ENCODE assay signal across 19 mouse cellular contexts in genomic region chr6:128298246-128298645, GRCm38 (mm10). TPM values are rescaled to one million over a fixed set of nuclear protein-coding genes. Genes with fewer than 3 reads are reported as not detected.
DNase-seq lines count a peak whose midpoint lies in the region; ATAC-seq and TF ChIP-seq lines count a peak whose summit lies in the region.
"Had no signal": no experiment of that assay in that cellular context is flagged by ENCODE, and none has a peak within 500 bp of the region (broad histone marks: within the 10 kb centered on the region; RNA-seq: fewer than 3 reads in every experiment).

No protein-coding gene starts in this region.

- DNase-seq in gastrocnemius, adult 2 months, result no peak
- DNase-seq in gastrocnemius, adult 18-20 months (ENCODE audit: low spot score), result no peak
- no peak for DNase-seq in lung, postnatal 14 days
- DNase-seq in layer of hippocampus, adult 11-12 months (ENCODE audit: low spot score), result no peak
- DNase-seq: adrenal gland, postnatal 14 days; gastrocnemius, postnatal 10 days; heart, adult 11 months; heart, postnatal 14 days; kidney, postnatal 4 days; liver, postnatal 0 days; thymus, postnatal 36 days had no signal

- H3K4me3 ChIP-seq in gastrocnemius, adult 2 months, result no peak overlapping the region; the same call in 1 of the 2 replicates
- H3K4me3 ChIP-seq in lung, embryonic 15.5 days, result no peak overlapping the region
- H3K4me3 ChIP-seq in E14TG2a.4 (replicated peaks; ENCODE audit: low read length), result peak overlapping the region; percentile 90
- no peak overlapping the region for H3K4me3 ChIP-seq in limb, embryonic 13.5 days
- H3K4me3 ChIP-seq: midbrain, embryonic 15.5 days; neural tube, embryonic 15.5 days had no signal

- H3K9ac ChIP-seq in lung, embryonic 15.5 days, result no peak overlapping the region
- no peak overlapping the region for H3K9ac ChIP-seq in limb, embryonic 13.5 days
- H3K9ac ChIP-seq: hindbrain, embryonic 14.5 days; kidney, embryonic 15.5 days; liver, postnatal 0 days; midbrain, embryonic 15.5 days; neural tube, embryonic 15.5 days had no signal

- WGBS in lung, embryonic 15.5 days, result 31% methylated on average over 7 of the region's 7 CpGs
- 46% methylated on average over 7 of the region's 7 CpGs for WGBS in limb, embryonic 13.5 days

- H3K27ac ChIP-seq in gastrocnemius, adult 2 months, result peak overlapping the region; percentile 4
- H3K27ac ChIP-seq in lung, embryonic 15.5 days, result no peak overlapping the region
- H3K27ac ChIP-seq in limb, embryonic 13.5 days, result no peak overlapping the region
- H3K27ac ChIP-seq: hindbrain, embryonic 14.5 days; kidney, embryonic 15.5 days; midbrain, embryonic 15.5 days; neural tube, embryonic 15.5 days had no signal

- peaks cover 14% of the 10 kb centered on the region; the same call in 1 of the 2 replicates for H3K27me3 ChIP-seq in lung, embryonic 15.5 days
- H3K27me3 ChIP-seq in E14TG2a.4 (ENCODE audit: insufficient read depth, low read length), result peaks cover 46% of the 10 kb centered on the region
- H3K27me3 ChIP-seq in limb, embryonic 13.5 days, result peaks cover 54% of the 10 kb centered on the region

- peaks cover 39% of the 10 kb centered on the region for H3K4me1 ChIP-seq in lung, embryonic 15.5 days
- H3K4me1 ChIP-seq in E14TG2a.4 (replicated peaks; ENCODE audit: low read depth, low read length), result peaks cover 78% of the 10 kb centered on the region
- peaks cover 35% of the 10 kb centered on the region for H3K4me1 ChIP-seq in limb, embryonic 13.5 days

- intact Hi-C loops in gastrocnemius, adult 2 months (cut with DNase I), result no loop called here

- TF ChIP-seq CTCF in gastrocnemius, adult 2 months (IDR thresholded peaks at IDR 0.05), result no peak
- TF ChIP-seq CTCF in E14TG2a.4 (conservative IDR thresholded peaks at IDR 0.05; ENCODE audit: low read length), result no peak

- ATAC-seq in lung, embryonic 15.5 days (ENCODE audit: borderline replicate concordance, extremely low read depth, low FRiP score, low TSS enrichment), result no peak
- ATAC-seq in limb, embryonic 13.5 days (ENCODE audit: low FRiP score, low read depth), result no peak
- ATAC-seq in activated CD4-positive, CD25-positive, alpha-beta regulatory T cell, adult 4 months, result no peak
- ATAC-seq: liver, postnatal 0 days; midbrain, embryonic 15.5 days had no signal

- H3K36me3 ChIP-seq in lung, embryonic 15.5 days, result no peaks in the 10 kb centered on the region
- H3K36me3 ChIP-seq in E14TG2a.4 (ENCODE audit: insufficient read depth, low read length), result no peaks in the 10 kb centered on the region
- H3K36me3 ChIP-seq in limb, embryonic 13.5 days, result no peaks in the 10 kb centered on the region
- H3K36me3 ChIP-seq: kidney, embryonic 15.5 days; midbrain, embryonic 15.5 days; neural tube, embryonic 15.5 days had no signal

- no peaks in the 10 kb centered on the region for H3K9me3 ChIP-seq in lung, embryonic 15.5 days
- H3K9me3 ChIP-seq in E14TG2a.4 (ENCODE audit: low read length), result peaks cover 5% of the 10 kb centered on the region; the same call in 1 of the 2 replicates
- peaks cover 5% of the 10 kb centered on the region; the same call in 1 of the 2 replicates for H3K9me3 ChIP-seq in limb, embryonic 13.5 days
- H3K9me3 ChIP-seq: kidney, embryonic 15.5 days; midbrain, embryonic 15.5 days; neural tube, embryonic 15.5 days had no signal

- H3K4me2 ChIP-seq in lung, embryonic 15.5 days, result peak overlapping the region; percentile 89; the same call in 1 of the 2 replicates
- peak overlapping the region; percentile 98 for H3K4me2 ChIP-seq in limb, embryonic 13.5 days (replicated peaks)
- H3K4me2 ChIP-seq: midbrain, embryonic 15.5 days; neural tube, embryonic 15.5 days had no signal

RNA-seq across cellular contexts. Expression of gene Tead4, which starts 2.4 kb away (rescaled TPM):
- total RNA-seq in gastrocnemius, adult 2 months (2021), result 1 to 10 TPM; 7.6 to 8.1 TPM
- total RNA-seq in gastrocnemius, adult 18-20 months (2021), result 10 to 100 TPM in 1 of 2 experiments, 1 to 10 TPM in 1; 6.2 to 11.1 TPM
- 5.1 and 5.6 TPM in 2 replicates for polyA plus RNA-seq in lung, embryonic 15.5 days (2015; fragmentation: Nextera tagmentation; extraction: Ambion mirVana)
- polyA plus RNA-seq in limb, embryonic 13.5 days (2015; fragmentation: Nextera tagmentation; extraction: Ambion mirVana), result 4.2 and 5.4 TPM in 2 replicates
- polyA plus RNA-seq in activated CD4-positive, CD25-positive, alpha-beta regulatory T cell, adult 4 months (2017; shearing (Covaris generic)), result not detected

RNA-seq across cellular contexts. Expression of gene Tulp3, which starts 57.4 kb away (rescaled TPM):
- total RNA-seq in gastrocnemius, adult 2 months (2021), result 1 to 10 TPM; 5.9 to 6.6 TPM
- total RNA-seq in gastrocnemius, adult 18-20 months (2021), result 1 to 10 TPM; 6.3 to 8.2 TPM
- 16.6 and 21.6 TPM in 2 replicates for polyA plus RNA-seq in lung, embryonic 15.5 days (2015; fragmentation: Nextera tagmentation; extraction: Ambion mirVana)
- 24.0 and 26.3 TPM in 2 replicates for polyA plus RNA-seq in limb, embryonic 13.5 days (2015; fragmentation: Nextera tagmentation; extraction: Ambion mirVana)
- polyA plus RNA-seq in activated CD4-positive, CD25-positive, alpha-beta regulatory T cell, adult 4 months (2017; shearing (Covaris generic)), result 1 to 10 TPM; 2.0 to 2.5 TPM
